Mouse (Mus musculus) neural tube, embryonic 13.5 days (tissue): ENCODE results near the gene Nckap5. TPM values are rescaled to one million over a fixed set of nuclear protein-coding genes. Genes with fewer than 3 reads are reported as not detected.

Source experiments
- ATAC-seq: fragments of 200-750 bp; cut with Nextera tagmentation; 2 replicates; pipeline ENCODE4 v1.8.0; 2017; ENCODE audit warnings: low read depth, mild to moderate bottlenecking, moderate TSS enrichment, moderate library complexity
- H3K27ac ChIP-seq: fragments of 300-500 bp; sonication (generic); replicated peaks from 2 replicates; pipeline ENCODE4 v1.5.1; 2015; ENCODE audit warnings: moderate library complexity, mild to moderate bottlenecking, inconsistent platforms
- H3K27me3 ChIP-seq: fragments of 300-500 bp; sonication (generic); 2 replicates; pipeline ENCODE4 v1.6.1; 2015; ENCODE audit warnings: mild to moderate bottlenecking, inconsistent platforms
- H3K36me3 ChIP-seq: fragments of 300-500 bp; sonication (generic); 2 replicates; pipeline ENCODE4 v1.6.1; 2015; ENCODE audit warnings: mild to moderate bottlenecking, inconsistent platforms
- H3K4me1 ChIP-seq: fragments of 300-500 bp; sonication (generic); replicated peaks from 2 replicates; pipeline ENCODE4 v1.6.1; 2015; ENCODE audit warnings: inconsistent platforms
- H3K4me2 ChIP-seq: fragments of 300-500 bp; sonication (generic); 2 replicates; pipeline ENCODE4 v1.6.1; 2015; ENCODE audit warnings: inconsistent platforms, mild to moderate bottlenecking, moderate library complexity
- H3K4me3 ChIP-seq: fragments of 300-500 bp; sonication (generic); 2 replicates; pipeline ENCODE4 v1.5.1; 2015; ENCODE audit warnings: mild to moderate bottlenecking, inconsistent platforms
- H3K9ac ChIP-seq: fragments of 300-500 bp; sonication (generic); 2 replicates; pipeline ENCODE4 v1.6.1; 2015; ENCODE audit warnings: moderate library complexity, mild to moderate bottlenecking, inconsistent platforms
- H3K9me3 ChIP-seq: fragments of 300-500 bp; sonication (generic); 2 replicates; pipeline ENCODE4 v1.6.1; 2016; ENCODE audit warnings: inconsistent platforms
- WGBS: fragments of 180-500 bp; shearing (Covaris S2); methylation state at CpG from one replicate; pipeline ENCODE4 v1.1.7; 2015; 5-methylcytosine and 5-hydroxymethylcytosine counted together
- polyA plus RNA-seq: library from polyadenylated mRNA; unstranded; fragments of >200 nt; fragmentation: Nextera tagmentation; extraction: Ambion mirVana; gene quantifications from 2 replicates; pipeline ENCODE4 v1.2.1, GENCODE M21; 2015

Nckap5 gene
- polyA plus RNA-seq, 1 experiment from 2014 or later, result 18.3 TPM

DNA sequence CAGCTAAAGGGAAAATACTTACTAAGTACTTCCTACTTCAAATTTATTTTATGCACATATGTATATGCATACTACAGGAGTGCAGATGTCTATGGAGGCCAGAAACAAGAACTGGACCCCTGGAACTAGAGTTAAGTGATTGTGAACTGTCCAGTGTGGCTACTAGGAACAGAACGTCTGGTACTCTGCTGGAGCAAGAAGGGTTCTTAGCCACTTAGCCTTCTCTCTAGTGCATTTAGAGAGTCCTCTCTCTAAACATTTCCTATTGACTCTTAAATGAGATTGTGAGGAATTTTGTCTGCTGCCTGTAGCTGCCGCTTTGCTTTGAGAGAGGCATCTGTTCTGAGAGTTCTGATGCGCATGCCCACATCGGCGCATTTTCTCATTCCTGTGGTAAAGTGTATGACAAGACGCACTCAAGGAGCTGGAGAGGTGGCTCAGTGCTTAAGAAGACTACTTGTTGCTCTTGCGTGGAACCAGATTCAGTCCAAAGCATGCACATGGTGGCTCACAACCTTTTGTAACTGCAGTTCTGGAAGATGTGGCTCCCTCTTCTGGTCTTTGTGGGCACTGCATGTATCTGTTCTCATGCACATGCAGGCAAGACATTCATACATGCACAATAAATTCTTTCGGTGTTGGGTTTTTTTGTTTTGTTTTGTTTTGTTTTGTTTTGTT lies 261.9 kb downstream of the Nckap5 start:
- Histone ChIP-seq H3K27ac (no peak overlapping the region), H3K9ac (no peak overlapping the region), H3K9me3 (no peaks in the 10 kb centered on the region), H3K4me2 (no peak overlapping the region), H3K36me3 (no peaks in the 10 kb centered on the region), H3K4me1 (peaks cover 35% of the 10 kb centered on the region), H3K27me3 (no peaks in the 10 kb centered on the region), H3K4me3 (no peak overlapping the region)
- whole genome bisulfite sequencing, result 93% methylated on average over 8 of the region's 8 CpGs
- no peak for ATAC-seq

DNA sequence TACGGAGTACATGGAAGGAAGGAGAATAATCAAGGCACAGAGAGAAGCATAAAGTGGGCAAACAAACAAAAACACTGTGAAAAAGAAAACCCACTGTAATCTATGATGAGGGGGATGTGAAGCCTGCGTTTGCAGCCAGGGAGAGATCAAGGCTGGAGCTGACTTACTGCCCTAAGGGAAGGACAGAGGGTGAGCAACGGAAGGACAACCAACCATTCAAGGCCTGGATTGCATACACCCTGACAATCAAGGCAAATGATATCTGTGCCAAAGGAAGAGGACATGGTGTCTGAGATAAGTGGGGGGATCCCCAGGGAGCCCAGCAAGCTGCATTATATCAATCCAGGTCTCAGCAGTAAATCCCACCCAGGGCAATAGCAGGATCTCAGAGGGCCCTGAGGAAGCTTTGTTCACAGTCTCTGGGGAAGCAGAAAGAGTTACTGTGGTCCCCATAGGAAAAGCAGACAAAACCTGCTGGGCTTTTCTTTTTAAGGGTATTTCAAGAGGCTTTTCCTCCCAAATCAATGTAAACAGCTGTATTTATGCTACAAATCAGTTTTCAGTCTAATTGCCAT lies 265.4 kb downstream of the Nckap5 start:
- no peak overlapping the region for H3K4me3 ChIP-seq
- H3K4me2 ChIP-seq, result no peak overlapping the region
- H3K9ac ChIP-seq, result no peak overlapping the region
- no peaks in the 10 kb centered on the region for H3K9me3 ChIP-seq
- H3K4me1 ChIP-seq, result peaks cover 11% of the 10 kb centered on the region
- no peak overlapping the region for H3K27ac ChIP-seq
- no peaks in the 10 kb centered on the region for H3K27me3 ChIP-seq
- ATAC-seq, result no peak
- WGBS, result 28% methylated on average over 3 of the region's 3 CpGs
- no peaks in the 10 kb centered on the region for H3K36me3 ChIP-seq

DNA sequence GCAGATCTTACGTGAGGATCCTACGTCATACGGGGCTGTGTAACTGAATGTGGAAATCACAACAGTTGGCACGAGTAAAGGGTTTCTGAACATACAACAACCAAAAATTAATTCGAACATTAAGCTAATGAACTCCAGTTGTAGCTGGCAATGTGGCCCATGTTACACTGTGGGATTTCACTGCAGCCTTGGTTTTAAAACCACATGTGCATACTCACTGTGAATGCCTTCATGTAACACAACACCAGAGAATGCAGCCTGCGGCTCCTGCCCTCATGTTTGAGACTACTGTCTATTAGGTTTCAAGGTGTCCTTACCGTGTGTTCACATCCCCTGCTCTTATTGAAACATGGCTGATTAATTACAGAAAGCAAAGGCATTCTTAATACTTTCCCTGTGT lies 269.7 kb downstream of the Nckap5 start:
- Histone ChIP-seq H3K4me2 (no peak overlapping the region), H3K27me3 (no peaks in the 10 kb centered on the region), H3K9ac (no peak overlapping the region), H3K27ac (no peak overlapping the region), H3K9me3 (no peaks in the 10 kb centered on the region), H3K4me1 (peaks cover 32% of the 10 kb centered on the region), H3K36me3 (no peaks in the 10 kb centered on the region), H3K4me3 (no peak overlapping the region)
- ATAC-seq, result no peak
- 81% methylated on average over 7 of the region's 7 CpGs for WGBS

DNA sequence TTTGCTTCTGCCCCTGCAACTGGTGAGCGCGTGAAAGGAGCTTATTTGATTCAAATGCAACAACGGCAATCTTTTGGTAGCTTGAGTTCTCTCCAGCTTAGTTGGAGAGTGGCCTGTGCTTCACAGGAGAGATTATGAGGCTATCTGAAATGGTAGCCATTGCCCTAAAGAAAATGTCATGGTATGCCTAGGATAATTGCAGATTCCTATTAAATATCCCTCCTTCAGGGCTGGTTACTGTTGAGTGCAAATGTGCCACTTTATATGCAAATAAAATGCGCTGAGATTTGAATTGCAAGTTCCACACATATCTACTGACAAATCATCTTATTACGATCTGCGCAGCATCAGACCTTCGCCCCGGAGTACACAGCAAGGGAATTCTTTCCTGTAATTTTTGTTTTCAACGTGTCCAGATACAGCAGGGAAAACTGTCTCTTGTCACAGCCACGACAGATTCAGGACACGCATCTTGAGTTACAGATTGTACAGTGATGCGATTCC lies 272.8 kb downstream of the Nckap5 start:
- no peak overlapping the region for H3K27ac ChIP-seq
- no peak for ATAC-seq

DNA sequence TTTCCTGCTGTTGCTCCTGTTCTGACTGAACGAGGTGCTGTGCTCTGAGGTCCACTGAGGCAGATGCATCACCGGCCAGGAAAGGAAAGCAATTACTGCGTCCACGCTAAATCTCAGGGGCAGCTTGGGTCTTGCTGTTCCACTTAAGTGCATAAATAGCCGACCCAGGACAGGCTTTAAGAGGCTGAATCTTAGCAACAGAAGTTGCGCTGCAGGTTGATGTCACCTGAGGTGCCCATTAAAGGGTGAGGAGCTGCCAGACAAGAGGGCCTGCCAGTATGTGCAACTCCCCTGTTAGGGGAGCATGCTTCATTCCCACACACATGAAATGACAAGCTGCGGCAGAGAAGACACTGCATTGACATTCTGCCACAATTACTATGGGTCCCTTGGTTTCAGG lies 282.6 kb downstream of the Nckap5 start:
- 58% methylated on average over 7 of the region's 7 CpGs for WGBS
- H3K9ac ChIP-seq, result no peak overlapping the region
- no peak for ATAC-seq
- H3K4me3 ChIP-seq, result no peak overlapping the region
- peaks cover 12% of the 10 kb centered on the region for H3K4me1 ChIP-seq
- peak overlapping the region; percentile 7; the same call in 1 of the 2 replicates for H3K27ac ChIP-seq
- H3K9me3 ChIP-seq, result no peaks in the 10 kb centered on the region
- no peak overlapping the region for H3K4me2 ChIP-seq
- no peaks in the 10 kb centered on the region for H3K27me3 ChIP-seq
- H3K36me3 ChIP-seq, result no peaks in the 10 kb centered on the region

More for the DNA sequence above, 272.8 kb downstream of the Nckap5 start:
- Histone ChIP-seq H3K4me3 (no peak overlapping the region), H3K9ac (no peak overlapping the region), H3K27me3 (no peaks in the 10 kb centered on the region), H3K4me1 (peaks cover 21% of the 10 kb centered on the region), H3K36me3 (no peaks in the 10 kb centered on the region), H3K9me3 (no peaks in the 10 kb centered on the region), H3K4me2 (no peak overlapping the region)
- 67% methylated on average over 12 of the region's 12 CpGs for WGBS

- H3K27me3 ChIP-seq, result no peaks in the 10 kb centered on the region
- ATAC-seq, result no peak
- peaks cover 20% of the 10 kb centered on the region for H3K4me1 ChIP-seq
- H3K9me3 ChIP-seq, result no peaks in the 10 kb centered on the region
- no peak overlapping the region for H3K4me3 ChIP-seq
- 63% methylated on average over 4 of the region's 4 CpGs for whole genome bisulfite sequencing
- H3K36me3 ChIP-seq, result no peaks in the 10 kb centered on the region
- no peak overlapping the region for H3K9ac ChIP-seq
- H3K27ac ChIP-seq, result no peak overlapping the region
- H3K4me2 ChIP-seq, result no peak overlapping the region
Observed at GRCm38 (mm10) chr1:126544471-126544870, 286.1 kb downstream of the Nckap5 start.

- WGBS, result 72% methylated on average over 6 of the region's 6 CpGs
- no peak overlapping the region for H3K9ac ChIP-seq
- no peaks in the 10 kb centered on the region for H3K36me3 ChIP-seq
- H3K4me1 ChIP-seq, result peaks cover 8% of the 10 kb centered on the region; the same call in 1 of the 2 replicates
- H3K4me2 ChIP-seq, result no peak overlapping the region
- no peaks in the 10 kb centered on the region for H3K27me3 ChIP-seq
- no peak for ATAC-seq
- no peaks in the 10 kb centered on the region for H3K9me3 ChIP-seq
- H3K27ac ChIP-seq, result no peak overlapping the region
- no peak overlapping the region for H3K4me3 ChIP-seq
Observed at GRCm38 (mm10) chr1:126537223-126537757, 293.3 kb downstream of the Nckap5 start.

DNA sequence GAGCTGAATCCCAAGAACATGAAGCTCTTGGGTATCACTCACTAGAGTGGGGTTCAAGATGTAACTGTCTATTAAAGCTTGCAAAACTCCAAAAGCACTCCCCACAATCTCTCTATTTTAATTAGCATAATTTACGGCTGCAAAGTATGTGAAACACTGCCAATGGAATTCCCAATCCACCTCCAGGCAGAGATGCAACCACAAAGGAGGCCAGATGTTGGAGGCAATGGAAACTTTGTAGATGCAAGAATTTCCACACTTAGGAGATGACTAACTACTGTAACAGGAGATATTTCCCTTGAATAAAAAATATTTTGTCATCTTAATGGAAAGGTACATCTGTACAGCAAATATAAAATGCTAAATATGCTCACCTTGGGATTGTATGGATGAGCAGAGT lies 295.1 kb downstream of the Nckap5 start:
- ATAC-seq, result no peak

DNA sequence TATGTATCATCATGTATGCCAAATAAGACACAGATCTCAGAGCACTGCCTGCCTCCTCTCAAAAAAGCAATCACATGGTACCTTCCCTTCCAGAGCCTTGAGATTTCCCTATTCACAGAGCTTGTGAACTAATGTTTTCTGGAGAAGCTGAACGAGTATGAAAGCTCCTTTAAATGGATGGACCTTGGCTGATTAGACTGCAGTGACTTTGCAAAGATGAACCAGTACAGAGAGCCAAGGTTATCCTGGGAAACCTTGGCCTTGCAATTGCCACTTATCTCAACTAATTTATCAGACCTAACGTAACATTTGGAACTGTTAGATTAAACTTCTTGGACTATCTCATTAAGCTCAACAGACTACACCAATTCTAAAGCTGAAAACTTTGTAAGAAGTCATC lies 296.6 kb downstream of the Nckap5 start:
- Histone ChIP-seq H3K27me3 (no peaks in the 10 kb centered on the region), H3K4me1 (no peaks in the 10 kb centered on the region; the same call in 1 of the 2 replicates), H3K36me3 (no peaks in the 10 kb centered on the region), H3K4me3 (no peak overlapping the region), H3K27ac (no peak overlapping the region), H3K4me2 (no peak overlapping the region), H3K9ac (no peak overlapping the region), H3K9me3 (no peaks in the 10 kb centered on the region)
- no peak for ATAC-seq
- WGBS, result 91% methylated on average over 2 of the region's 2 CpGs

More for the DNA sequence above, 295.1 kb downstream of the Nckap5 start:
- WGBS, result 79% methylated on average over 1 of the region's 1 CpGs
- no peaks in the 10 kb centered on the region for H3K27me3 ChIP-seq
- no peak overlapping the region for H3K4me2 ChIP-seq
- H3K9ac ChIP-seq, result no peak overlapping the region
- H3K4me3 ChIP-seq, result no peak overlapping the region
- H3K36me3 ChIP-seq, result no peaks in the 10 kb centered on the region
- no peaks in the 10 kb centered on the region; the same call in 1 of the 2 replicates for H3K4me1 ChIP-seq
- no peaks in the 10 kb centered on the region for H3K9me3 ChIP-seq
- H3K27ac ChIP-seq, result no peak overlapping the region

DNA sequence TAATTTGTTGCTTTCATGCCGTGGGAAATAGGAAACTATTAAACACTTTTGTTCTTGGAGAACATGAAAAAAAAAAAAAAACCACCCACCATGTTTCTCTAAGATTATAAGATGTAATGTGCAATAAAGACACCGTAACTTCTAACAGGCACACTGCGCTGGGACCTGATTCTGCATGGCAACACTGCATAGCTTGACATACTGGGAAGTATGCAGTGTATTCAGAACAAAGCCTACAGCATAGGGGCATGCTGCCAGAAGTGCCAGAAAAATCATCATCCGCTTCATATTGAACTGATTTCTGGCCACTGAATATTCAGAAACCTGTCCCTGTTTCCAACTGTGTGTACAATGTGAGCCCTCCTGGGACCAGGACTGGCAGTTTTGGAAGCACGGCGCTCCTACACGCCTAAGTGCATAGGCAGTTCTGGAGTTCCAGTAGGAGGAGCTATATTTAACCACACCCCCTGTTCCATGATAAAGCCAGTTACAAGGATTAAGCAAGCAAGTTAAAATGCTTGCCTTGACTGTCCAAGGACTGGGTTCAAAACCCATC lies 302.5 kb downstream of the Nckap5 start:
- ATAC-seq, result no peak
- H3K27me3 ChIP-seq, result no peaks in the 10 kb centered on the region
- no peak overlapping the region for H3K9ac ChIP-seq
- H3K9me3 ChIP-seq, result no peaks in the 10 kb centered on the region
- H3K36me3 ChIP-seq, result no peaks in the 10 kb centered on the region
- H3K4me2 ChIP-seq, result no peak overlapping the region
- no peaks in the 10 kb centered on the region for H3K4me1 ChIP-seq
- no peak overlapping the region for H3K27ac ChIP-seq
- 85% methylated on average over 7 of the region's 7 CpGs for WGBS
- H3K4me3 ChIP-seq, result no peak overlapping the region

- no peak overlapping the region for H3K27ac ChIP-seq
- no peaks in the 10 kb centered on the region for H3K9me3 ChIP-seq
- ATAC-seq, result no peak
- H3K4me1 ChIP-seq, result no peaks in the 10 kb centered on the region
- no peaks in the 10 kb centered on the region for H3K27me3 ChIP-seq
- no peaks in the 10 kb centered on the region for H3K36me3 ChIP-seq
- no peak overlapping the region for H3K9ac ChIP-seq
- no peak overlapping the region for H3K4me2 ChIP-seq
- no peak overlapping the region for H3K4me3 ChIP-seq
- WGBS, result 86% methylated on average over 3 of the region's 3 CpGs
Observed at GRCm38 (mm10) chr1:126518067-126518466, 312.5 kb downstream of the Nckap5 start.

DNA sequence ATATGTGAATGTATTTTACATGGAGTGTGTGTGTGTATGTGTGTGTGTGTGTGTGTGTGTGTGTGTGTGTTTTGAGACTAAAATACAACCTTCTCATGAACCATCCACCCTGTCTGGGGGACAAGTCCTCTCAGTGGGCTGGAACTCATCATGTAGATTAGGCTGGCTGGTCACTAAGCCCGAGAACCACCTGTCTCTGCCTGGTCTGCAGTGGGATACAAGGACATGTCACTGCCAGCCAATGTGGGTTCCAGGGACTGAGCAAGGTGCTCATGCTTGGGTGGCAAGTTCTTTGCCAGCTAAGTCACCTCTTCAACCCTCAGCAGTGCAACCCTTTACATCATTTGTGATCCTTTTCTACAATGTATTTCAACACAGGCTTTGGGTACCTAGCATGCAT lies 313.2 kb downstream of the Nckap5 start:
- H3K27ac ChIP-seq, result no peak overlapping the region
- ATAC-seq, result no peak
- no peaks in the 10 kb centered on the region for H3K27me3 ChIP-seq
- no peak overlapping the region for H3K9ac ChIP-seq
- 93% methylated on average over 1 of the region's 1 CpGs for WGBS
- no peak overlapping the region for H3K4me3 ChIP-seq
- H3K4me2 ChIP-seq, result no peak overlapping the region
- no peaks in the 10 kb centered on the region for H3K4me1 ChIP-seq
- H3K36me3 ChIP-seq, result no peaks in the 10 kb centered on the region
- no peaks in the 10 kb centered on the region for H3K9me3 ChIP-seq
